Mouse (Mus musculus) hindbrain, embryonic 14.5 days (tissue): ENCODE results near the gene Epha2. TPM values are rescaled to one million over a fixed set of nuclear protein-coding genes. Genes with fewer than 3 reads are reported as not detected.

ENCODE experiments used
- ATAC-seq: fragments of 200-750 bp; cut with Nextera tagmentation; 2 replicates; pipeline ENCODE4 v1.8.0; 2017; ENCODE audit warnings: moderate number of reproducible peaks, mild to moderate bottlenecking, moderate TSS enrichment, moderate library complexity; ENCODE audit not compliant: low FRiP score
- DNase-seq: peaks from one replicate; pipeline ENCODE4 v3.0.0-alpha.2; 2015; ENCODE audit warnings: low spot score
- H3K27ac ChIP-seq: fragments of 300-500 bp; sonication (generic); 2 replicates; pipeline ENCODE4 v1.5.1; 2014; ENCODE audit warnings: mild to moderate bottlenecking, moderate library complexity
- H3K27me3 ChIP-seq: fragments of 300-500 bp; sonication (generic); 2 replicates; pipeline ENCODE4 v1.6.1; 2014; ENCODE audit warnings: mild to moderate bottlenecking, low read length, mixed read lengths; ENCODE audit not compliant: control insufficient read depth, insufficient read depth
- H3K36me3 ChIP-seq: fragments of 300-500 bp; sonication (generic); replicated peaks from 2 replicates; pipeline ENCODE4 v1.6.1; 2014; ENCODE audit not compliant: control insufficient read depth, insufficient read depth
- H3K4me1 ChIP-seq: fragments of 300-500 bp; sonication (generic); replicated peaks from 2 replicates; pipeline ENCODE4 v1.6.1; 2014; ENCODE audit warnings: antibody characterized with exemption, low read length, mixed read lengths; ENCODE audit not compliant: control insufficient read depth, insufficient read depth
- H3K4me2 ChIP-seq: fragments of 300-500 bp; sonication (generic); replicated peaks from 2 replicates; pipeline ENCODE4 v1.6.1; 2014; ENCODE audit warnings: mild to moderate bottlenecking, moderate library complexity
- H3K4me3 ChIP-seq: fragments of 300-500 bp; sonication (generic); replicated peaks from 2 replicates; pipeline ENCODE4 v1.5.1; 2014; ENCODE audit warnings: mild to moderate bottlenecking, low read length
- H3K9ac ChIP-seq: fragments of 300-500 bp; sonication (generic); 2 replicates; pipeline ENCODE4 v1.6.1; 2014
- H3K9me3 ChIP-seq: fragments of 300-500 bp; sonication (generic); 2 replicates; pipeline ENCODE4 v1.6.1; 2016; ENCODE audit warnings: low read length; ENCODE audit not compliant: control insufficient read depth
- WGBS: fragments of 180-500 bp; shearing (Covaris S2); extraction: QIAGEN DNeasy Blood & Tissue Kit; methylation state at CpG from one replicate; pipeline ENCODE4 v1.1.7; 2014; 5-methylcytosine and 5-hydroxymethylcytosine counted together
- polyA plus RNA-seq: library from polyadenylated mRNA; unstranded; fragments of >200 nt; fragmentation: Nextera tagmentation; extraction: Ambion mirVana; gene quantifications from 2 replicates; pipeline ENCODE4 v1.2.1, GENCODE M21; 2014

Epha2 gene
- polyA plus RNA-seq, 1 experiment from 2014 or later, result 0.64 TPM

GRCm38 (mm10) chr4:141343515-141343914, 42.5 kb downstream of the Epha2 start:
- ATAC-seq, result no peak

GRCm38 (mm10) chr4:141345219-141345618, 44.2 kb downstream of the Epha2 start:
- Histone ChIP-seq H3K4me1 (no peaks in the 10 kb centered on the region), H3K27me3 (no peaks in the 10 kb centered on the region), H3K27ac (no peak overlapping the region), H3K4me2 (no peak overlapping the region), H3K9ac (no peak overlapping the region), H3K36me3 (no peaks in the 10 kb centered on the region), H3K9me3 (no peaks in the 10 kb centered on the region), H3K4me3 (no peak overlapping the region)
- DNase-seq (no peak), ATAC-seq (no peak)
- 92% methylated on average over 12 of the region's 12 CpGs for WGBS

More at GRCm38 (mm10) chr4:141343515-141343914, 42.5 kb downstream of the Epha2 start:
- Histone ChIP-seq H3K4me2 (no peak overlapping the region), H3K4me3 (no peak overlapping the region), H3K27ac (no peak overlapping the region), H3K27me3 (no peaks in the 10 kb centered on the region), H3K36me3 (no peaks in the 10 kb centered on the region), H3K9me3 (no peaks in the 10 kb centered on the region), H3K4me1 (peaks cover 3% of the 10 kb centered on the region; the same call in 1 of the 2 replicates), H3K9ac (no peak overlapping the region)
- 59% methylated on average over 7 of the region's 7 CpGs for WGBS
- no peak for DNase-seq

GRCm38 (mm10) chr4:141347365-141347797, 46.3 kb downstream of the Epha2 start:
- Histone ChIP-seq H3K4me2 (no peak overlapping the region), H3K9me3 (no peaks in the 10 kb centered on the region), H3K36me3 (no peaks in the 10 kb centered on the region), H3K4me1 (no peaks in the 10 kb centered on the region), H3K27me3 (no peaks in the 10 kb centered on the region), H3K27ac (no peak overlapping the region), H3K4me3 (no peak overlapping the region), H3K9ac (no peak overlapping the region)
- DNase-seq, result no peak
- ATAC-seq, result no peak
- WGBS, result 65% methylated on average over 8 of the region's 8 CpGs

- no peaks in the 10 kb centered on the region for H3K9me3 ChIP-seq
- H3K36me3 ChIP-seq, result no peaks in the 10 kb centered on the region
- WGBS, result 74% methylated on average over 11 of the region's 11 CpGs
- H3K9ac ChIP-seq, result no peak overlapping the region
- H3K4me3 ChIP-seq, result no peak overlapping the region
- no peak overlapping the region for H3K27ac ChIP-seq
- no peaks in the 10 kb centered on the region for H3K4me1 ChIP-seq
- H3K27me3 ChIP-seq, result no peaks in the 10 kb centered on the region
- H3K4me2 ChIP-seq, result no peak overlapping the region
- no peak for DNase-seq
- no peak for ATAC-seq
Measured at GRCm38 (mm10) chr4:141348616-141349015, 47.6 kb downstream of the Epha2 start.

GRCm38 (mm10) chr4:141350015-141350414, 49.0 kb downstream of the Epha2 start:
- H3K4me3 ChIP-seq, result no peak overlapping the region
- no peak for DNase-seq

GRCm38 (mm10) chr4:141351972-141352371, 50.9 kb downstream of the Epha2 start:
- no peaks in the 10 kb centered on the region for H3K4me1 ChIP-seq
- no peaks in the 10 kb centered on the region for H3K27me3 ChIP-seq
- no peak for ATAC-seq
- no peak overlapping the region for H3K9ac ChIP-seq
- no peaks in the 10 kb centered on the region for H3K36me3 ChIP-seq
- WGBS, result 63% methylated on average over 7 of the region's 7 CpGs
- H3K4me3 ChIP-seq, result no peak overlapping the region
- no peak overlapping the region for H3K27ac ChIP-seq
- no peak overlapping the region for H3K4me2 ChIP-seq
- no peaks in the 10 kb centered on the region for H3K9me3 ChIP-seq
- DNase-seq, result no peak

More at GRCm38 (mm10) chr4:141350015-141350414, 49.0 kb downstream of the Epha2 start:
- H3K27me3 ChIP-seq, result no peaks in the 10 kb centered on the region
- no peak overlapping the region for H3K9ac ChIP-seq
- H3K36me3 ChIP-seq, result no peaks in the 10 kb centered on the region
- WGBS, result 86% methylated on average over 12 of the region's 12 CpGs
- no peaks in the 10 kb centered on the region for H3K9me3 ChIP-seq
- H3K4me2 ChIP-seq, result no peak overlapping the region
- no peak for ATAC-seq
- H3K27ac ChIP-seq, result no peak overlapping the region
- no peaks in the 10 kb centered on the region for H3K4me1 ChIP-seq

- no peaks in the 10 kb centered on the region for H3K36me3 ChIP-seq
- no peak overlapping the region for H3K9ac ChIP-seq
- no peaks in the 10 kb centered on the region for H3K9me3 ChIP-seq
- H3K4me1 ChIP-seq, result no peaks in the 10 kb centered on the region
- no peak overlapping the region for H3K4me2 ChIP-seq
- no peak for ATAC-seq
- H3K4me3 ChIP-seq, result no peak overlapping the region
- H3K27ac ChIP-seq, result no peak overlapping the region
- H3K27me3 ChIP-seq, result no peaks in the 10 kb centered on the region
- DNase-seq, result no peak
- WGBS, result 78% methylated on average over 5 of the region's 5 CpGs
Measured at GRCm38 (mm10) chr4:141352986-141353385, 51.9 kb downstream of the Epha2 start.

GRCm38 (mm10) chr4:141353868-141354267, 52.8 kb downstream of the Epha2 start:
- DNase-seq (no peak), ATAC-seq (no peak)
- Histone ChIP-seq H3K4me1 (no peaks in the 10 kb centered on the region), H3K9me3 (no peaks in the 10 kb centered on the region), H3K36me3 (no peaks in the 10 kb centered on the region), H3K27me3 (no peaks in the 10 kb centered on the region), H3K4me2 (no peak overlapping the region), H3K4me3 (no peak overlapping the region), H3K9ac (no peak overlapping the region), H3K27ac (no peak overlapping the region)
- 67% methylated on average over 8 of the region's 8 CpGs for WGBS

GRCm38 (mm10) chr4:141357811-141358210, 56.8 kb downstream of the Epha2 start:
- Histone ChIP-seq H3K9me3 (no peaks in the 10 kb centered on the region), H3K4me2 (no peak overlapping the region), H3K9ac (no peak overlapping the region), H3K27ac (no peak overlapping the region), H3K4me1 (no peaks in the 10 kb centered on the region), H3K4me3 (no peak overlapping the region), H3K27me3 (no peaks in the 10 kb centered on the region), H3K36me3 (no peaks in the 10 kb centered on the region)
- DNase-seq (no peak), ATAC-seq (no peak)

GRCm38 (mm10) chr4:141359222-141359621, 58.2 kb downstream of the Epha2 start:
- H3K4me1 ChIP-seq, result no peaks in the 10 kb centered on the region
- no peak overlapping the region for H3K4me2 ChIP-seq
- no peaks in the 10 kb centered on the region for H3K9me3 ChIP-seq
- no peak overlapping the region for H3K27ac ChIP-seq
- no peaks in the 10 kb centered on the region for H3K36me3 ChIP-seq
- H3K27me3 ChIP-seq, result no peaks in the 10 kb centered on the region
- DNase-seq, result no peak
- no peak for ATAC-seq
- 80% methylated on average over 6 of the region's 6 CpGs for WGBS
- H3K9ac ChIP-seq, result no peak overlapping the region
- no peak overlapping the region for H3K4me3 ChIP-seq
